Mouse (Mus musculus): ENCODE results near the gene Etv6. TPM values are rescaled to one million over a fixed set of nuclear protein-coding genes. Genes with fewer than 3 reads are reported as not detected.
A peak's percentile ranks its signal among the peaks of the same experiment; 100 is the strongest.

The Etv6 gene
- polyA plus RNA-seq, 1 experiment from 2014 or later: 12.6 TPM

DNA sequence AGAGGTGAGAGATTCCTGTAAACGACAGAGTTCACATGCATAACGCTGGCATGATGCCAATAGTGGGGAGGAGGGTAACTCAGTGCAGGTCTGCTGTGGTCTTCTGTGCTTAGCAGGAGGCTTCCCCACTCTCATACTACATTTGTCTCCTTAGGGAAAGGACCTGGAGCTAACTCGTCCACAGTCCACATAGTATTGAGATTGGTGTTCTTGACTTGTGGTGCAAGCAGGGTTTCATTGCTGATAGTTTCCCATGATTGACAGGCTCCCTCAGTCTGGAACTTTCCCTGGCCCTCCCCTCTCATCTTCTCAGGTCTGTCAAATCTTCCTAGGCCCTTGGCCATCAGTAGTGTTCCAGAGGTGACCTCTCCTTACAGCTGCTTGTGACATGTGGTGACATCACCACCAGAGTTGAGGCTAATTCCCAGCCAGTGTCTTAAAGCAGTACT lies 108.2 kb downstream of the Etv6 start:
- Histone ChIP-seq H3K36me3 (ENCODE audit: control insufficient read depth, insufficient read depth, low read length) (no peaks in the 10 kb centered on the region; the same call in 1 of the 2 replicates), H3K4me3 (ENCODE audit: low read length) (no peak overlapping the region), H3K9ac (ENCODE audit: low read length) (no peak overlapping the region), H3K27ac (ENCODE audit: low read length) (peak overlapping the region; percentile 85), H3K4me1 (replicated peaks; ENCODE audit: control insufficient read depth, insufficient read depth, low read length) (peaks cover 46% of the 10 kb centered on the region), H3K27me3 (ENCODE audit: control insufficient read depth, insufficient read depth, low read depth, low read length) (no peaks in the 10 kb centered on the region), H3K9me3 (ENCODE audit: control insufficient read depth, low read length) (no peaks in the 10 kb centered on the region), H3K4me2 (ENCODE audit: low read depth, low read length) (peak overlapping the region; percentile 23)
- 12% methylated on average over 3 of the region's 3 CpGs for WGBS
- peak; percentile 37 for ATAC-seq (ENCODE audit: low read depth)

DNA sequence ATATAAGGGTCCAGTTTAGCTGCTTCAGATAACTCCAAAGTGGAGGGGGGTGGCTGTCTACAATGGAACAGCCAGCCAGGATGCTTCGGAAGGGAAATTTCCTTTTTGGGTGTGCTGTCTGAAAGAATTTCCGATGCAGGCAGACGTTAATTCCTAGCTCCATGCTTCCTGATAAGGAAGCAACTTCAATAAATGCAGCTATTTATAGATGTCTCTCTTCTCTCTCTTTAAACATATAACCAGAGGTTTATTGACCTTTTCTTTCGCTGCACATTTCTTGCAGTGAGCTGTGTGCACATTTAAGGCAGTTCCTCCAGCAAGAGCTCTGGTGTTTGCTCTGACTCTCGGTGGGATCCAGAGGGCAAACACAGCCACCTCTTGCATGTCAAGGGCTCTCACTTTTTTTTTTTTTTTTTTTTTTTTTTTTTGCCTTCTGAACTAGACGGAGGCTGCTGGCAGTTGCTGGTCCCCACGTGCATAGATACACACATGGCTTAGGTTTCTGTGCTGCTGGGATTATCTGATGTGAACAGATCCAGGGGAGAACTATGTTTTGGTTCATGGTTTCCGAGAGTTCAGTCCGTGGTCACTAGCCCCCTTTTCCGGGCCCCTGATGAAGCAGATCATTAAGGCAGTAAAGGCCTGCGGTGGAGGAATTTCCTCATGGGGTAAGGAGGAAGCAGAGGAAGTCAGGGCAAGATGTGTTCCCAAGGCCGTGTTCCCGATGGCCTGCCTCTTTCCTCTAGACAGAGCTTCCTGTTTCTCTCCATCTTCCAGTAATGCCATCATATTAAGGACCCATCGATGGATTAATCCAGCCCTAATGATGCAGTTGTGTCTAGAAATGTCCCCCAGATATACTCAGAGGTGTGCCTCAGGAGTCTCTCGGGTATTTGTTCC lies 109.0 kb downstream of the Etv6 start:
- peaks cover 49% of the 10 kb centered on the region for H3K4me1 ChIP-seq (replicated peaks; ENCODE audit: control insufficient read depth, insufficient read depth, low read length)
- H3K27ac ChIP-seq (ENCODE audit: low read length): peak overlapping the region; percentile 85
- no peak overlapping the region for H3K4me3 ChIP-seq (ENCODE audit: low read length)
- no peak overlapping the region for H3K9ac ChIP-seq (ENCODE audit: low read length)
- peak overlapping the region; percentile 23 for H3K4me2 ChIP-seq (ENCODE audit: low read depth, low read length)
- ATAC-seq (ENCODE audit: low read depth): peak; percentile 68
- WGBS: 27% methylated on average over 15 of the region's 15 CpGs
- H3K36me3 ChIP-seq (ENCODE audit: control insufficient read depth, insufficient read depth, low read length): no peaks in the 10 kb centered on the region; the same call in 1 of the 2 replicates
- H3K9me3 ChIP-seq (ENCODE audit: control insufficient read depth, low read length): no peaks in the 10 kb centered on the region
- no peaks in the 10 kb centered on the region for H3K27me3 ChIP-seq (ENCODE audit: control insufficient read depth, insufficient read depth, low read depth, low read length)

DNA sequence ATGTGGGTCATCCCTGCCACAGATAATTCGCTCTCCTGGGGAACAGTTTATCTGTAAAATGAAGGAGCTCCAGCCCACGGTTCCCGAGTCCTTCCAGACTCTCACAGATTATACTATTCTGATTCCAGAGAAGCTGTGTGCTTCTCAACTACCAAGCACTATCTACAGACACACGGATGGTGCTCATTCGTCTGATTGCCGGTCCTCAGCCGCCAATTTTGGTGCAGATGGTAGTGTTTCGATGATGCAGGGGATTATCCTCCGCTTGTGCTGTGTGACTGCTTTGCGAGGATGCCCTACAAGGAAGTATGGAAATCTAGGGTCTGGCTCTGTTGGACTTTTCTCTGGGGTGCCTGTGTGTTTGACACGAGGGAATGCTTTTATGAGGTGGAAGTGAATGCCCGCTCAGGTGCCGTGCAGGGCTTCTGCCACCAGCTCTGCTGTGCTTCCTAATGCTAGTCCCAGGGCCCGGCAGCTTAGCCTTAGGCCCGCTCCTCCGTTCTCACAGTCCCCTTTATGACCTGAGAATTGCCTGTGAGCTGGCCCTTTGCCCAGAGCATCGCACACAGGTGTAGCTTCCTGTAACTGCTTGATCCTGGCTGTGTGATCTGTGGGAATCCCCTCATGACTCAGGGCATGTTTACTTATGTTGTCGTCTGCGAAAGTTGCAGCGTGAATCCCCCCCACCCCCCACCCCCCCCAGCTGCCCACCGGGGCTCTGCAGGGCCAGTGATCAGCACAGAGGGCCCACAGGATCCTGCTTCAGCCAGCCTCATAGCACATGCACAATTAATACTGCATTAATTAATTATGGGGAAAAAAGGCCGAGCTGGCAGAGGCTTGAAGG lies 112.3 kb downstream of the Etv6 start:
- Histone ChIP-seq H3K9ac (ENCODE audit: low read length) (no peak overlapping the region), H3K4me1 (replicated peaks; ENCODE audit: control insufficient read depth, insufficient read depth, low read length) (peaks cover 70% of the 10 kb centered on the region), H3K36me3 (ENCODE audit: control insufficient read depth, insufficient read depth, low read length) (no peaks in the 10 kb centered on the region), H3K4me3 (ENCODE audit: low read length) (no peak overlapping the region), H3K27me3 (ENCODE audit: control insufficient read depth, insufficient read depth, low read depth, low read length) (no peaks in the 10 kb centered on the region), H3K27ac (ENCODE audit: low read length) (no peak overlapping the region), H3K9me3 (ENCODE audit: control insufficient read depth, low read length) (no peaks in the 10 kb centered on the region), H3K4me2 (ENCODE audit: low read depth, low read length) (no peak overlapping the region)
- ATAC-seq (ENCODE audit: low read depth): no peak
- 47% methylated on average over 22 of the region's 22 CpGs for WGBS

DNA sequence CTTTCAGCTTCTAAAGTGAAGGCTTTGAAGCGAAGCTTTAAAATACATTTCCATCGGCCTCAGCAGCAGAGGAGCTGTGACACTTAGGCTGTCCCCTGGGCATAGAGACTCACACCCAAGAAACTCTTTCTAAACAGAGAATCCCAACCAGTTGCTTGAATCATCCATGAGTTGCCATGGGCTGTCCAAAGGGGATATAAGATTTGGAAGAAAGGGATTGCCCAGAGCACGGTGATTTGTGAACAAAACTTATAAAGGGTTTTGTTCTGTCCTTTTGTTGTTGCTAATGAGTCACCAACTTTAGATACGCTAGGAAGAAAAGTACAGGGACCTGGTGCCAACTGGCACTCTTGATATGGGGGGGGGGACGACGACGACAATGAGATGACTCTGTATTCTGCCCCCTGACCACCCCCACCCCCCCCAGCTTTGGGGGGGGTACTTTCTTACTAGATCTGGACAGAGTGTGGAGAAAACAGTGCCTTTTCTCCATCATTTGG lies 113.0 kb downstream of the Etv6 start:
- Histone ChIP-seq H3K9ac (ENCODE audit: low read length) (no peak overlapping the region), H3K36me3 (ENCODE audit: control insufficient read depth, insufficient read depth, low read length) (no peaks in the 10 kb centered on the region), H3K4me1 (replicated peaks; ENCODE audit: control insufficient read depth, insufficient read depth, low read length) (peaks cover 68% of the 10 kb centered on the region), H3K9me3 (ENCODE audit: control insufficient read depth, low read length) (no peaks in the 10 kb centered on the region), H3K27ac (ENCODE audit: low read length) (no peak overlapping the region), H3K27me3 (ENCODE audit: control insufficient read depth, insufficient read depth, low read depth, low read length) (no peaks in the 10 kb centered on the region), H3K4me2 (ENCODE audit: low read depth, low read length) (no peak overlapping the region), H3K4me3 (ENCODE audit: low read length) (no peak overlapping the region)
- WGBS: 71% methylated on average over 7 of the region's 7 CpGs
- no peak for ATAC-seq (ENCODE audit: low read depth)

DNA sequence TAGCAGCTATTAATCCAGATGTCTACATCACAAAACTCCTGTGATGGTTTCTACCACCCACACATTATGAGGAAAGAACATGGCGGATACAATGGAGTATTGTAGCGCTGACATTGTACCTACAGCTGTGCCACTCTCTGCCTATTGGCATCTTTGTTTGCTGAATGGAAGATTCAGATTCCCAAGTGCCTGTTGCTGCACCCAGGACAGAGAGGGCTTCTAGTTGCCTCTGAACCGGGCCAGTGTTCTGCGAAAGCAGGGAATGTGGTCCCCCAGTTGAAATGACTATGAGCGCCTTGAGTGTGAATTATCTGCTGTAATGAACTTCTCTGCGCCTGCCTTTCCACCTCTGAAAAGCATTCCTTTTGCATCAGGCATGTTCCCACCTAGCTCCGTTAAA lies 114.1 kb downstream of the Etv6 start:
- Histone ChIP-seq H3K4me2 (ENCODE audit: low read depth, low read length) (no peak overlapping the region), H3K9ac (ENCODE audit: low read length) (no peak overlapping the region), H3K4me1 (replicated peaks; ENCODE audit: control insufficient read depth, insufficient read depth, low read length) (peaks cover 57% of the 10 kb centered on the region), H3K4me3 (ENCODE audit: low read length) (no peak overlapping the region), H3K36me3 (ENCODE audit: control insufficient read depth, insufficient read depth, low read length) (no peaks in the 10 kb centered on the region), H3K27me3 (ENCODE audit: control insufficient read depth, insufficient read depth, low read depth, low read length) (no peaks in the 10 kb centered on the region), H3K27ac (ENCODE audit: low read length) (no peak overlapping the region), H3K9me3 (ENCODE audit: control insufficient read depth, low read length) (no peaks in the 10 kb centered on the region)
- ATAC-seq (ENCODE audit: low read depth): no peak
- 87% methylated on average over 7 of the region's 7 CpGs for WGBS

DNA sequence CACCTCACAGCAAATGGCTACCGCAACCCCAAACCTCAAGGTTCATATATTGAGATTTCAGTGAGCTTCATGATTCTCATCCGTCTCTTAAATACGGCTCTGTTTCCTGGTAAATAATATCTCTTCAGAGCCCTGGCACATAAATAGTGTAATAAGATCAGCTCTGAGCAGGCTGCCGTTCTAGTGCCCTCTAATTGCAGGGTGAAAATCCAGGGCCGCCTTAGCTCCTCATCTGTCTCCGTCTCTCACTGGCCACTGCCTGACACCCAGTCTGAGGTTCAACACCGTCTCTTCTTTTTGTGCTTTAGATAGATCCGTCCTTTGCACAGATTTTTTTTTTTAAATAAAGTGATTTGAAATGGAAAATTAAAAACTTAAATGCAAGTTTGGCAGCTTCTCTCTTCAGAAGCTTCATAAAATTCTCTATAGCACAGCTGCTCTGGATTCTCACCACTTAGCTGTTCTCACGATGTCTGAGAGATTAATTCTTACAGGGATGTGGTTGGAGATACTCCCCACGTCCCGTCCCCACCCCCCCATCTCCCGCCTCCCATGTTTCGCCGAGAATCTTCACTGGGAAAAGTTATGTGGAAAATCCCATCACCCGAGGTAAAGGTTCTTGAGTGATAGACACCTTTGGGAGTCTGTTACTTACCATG lies 115.7 kb downstream of the Etv6 start:
- Histone ChIP-seq H3K4me3 (ENCODE audit: low read length) (peak overlapping the region; percentile 6; the same call in 1 of the 2 replicates), H3K27me3 (ENCODE audit: control insufficient read depth, insufficient read depth, low read depth, low read length) (no peaks in the 10 kb centered on the region), H3K36me3 (ENCODE audit: control insufficient read depth, insufficient read depth, low read length) (no peaks in the 10 kb centered on the region), H3K4me2 (ENCODE audit: low read depth, low read length) (peak overlapping the region; percentile 44), H3K9me3 (ENCODE audit: control insufficient read depth, low read length) (no peaks in the 10 kb centered on the region), H3K9ac (ENCODE audit: low read length) (peak overlapping the region; percentile 25), H3K4me1 (replicated peaks; ENCODE audit: control insufficient read depth, insufficient read depth, low read length) (peaks cover 59% of the 10 kb centered on the region), H3K27ac (ENCODE audit: low read length) (peak overlapping the region; percentile 90)
- ATAC-seq (ENCODE audit: low read depth): no peak
- 36% methylated on average over 15 of the region's 15 CpGs for WGBS

DNA sequence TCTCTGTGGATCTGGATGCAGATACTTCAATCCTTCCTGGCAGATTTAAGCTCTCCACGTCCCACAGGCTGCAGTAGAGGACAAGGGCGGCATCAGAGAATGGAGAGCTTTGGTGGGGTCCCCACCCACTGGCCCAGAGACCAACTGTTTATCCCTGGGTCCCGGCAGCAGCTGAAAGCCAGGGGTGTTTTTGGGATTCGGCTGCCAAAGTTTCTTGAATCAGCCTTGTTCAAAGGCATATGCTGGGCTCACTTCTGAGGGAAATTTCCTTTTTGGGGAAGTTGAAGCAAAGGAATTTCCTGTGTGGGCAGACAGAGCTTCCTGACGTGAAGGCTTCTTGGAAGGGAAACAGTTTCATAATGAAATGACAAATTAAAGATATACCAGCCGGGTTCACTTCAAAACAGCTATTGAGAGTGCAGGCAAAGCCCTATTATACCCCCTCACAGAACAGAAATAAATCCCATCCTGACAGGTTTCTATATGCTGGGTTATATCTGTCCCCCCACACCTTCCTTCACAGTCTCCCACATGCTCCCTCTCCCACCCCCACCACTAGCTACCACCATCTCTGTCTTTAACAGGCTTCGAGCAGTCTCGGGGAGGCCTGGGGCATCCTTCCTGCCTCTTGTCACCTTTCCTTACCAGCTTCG lies 116.5 kb downstream of the Etv6 start:
- Histone ChIP-seq H3K27ac (ENCODE audit: low read length) (peak overlapping the region; percentile 90), H3K36me3 (ENCODE audit: control insufficient read depth, insufficient read depth, low read length) (no peaks in the 10 kb centered on the region), H3K4me2 (ENCODE audit: low read depth, low read length) (peak overlapping the region; percentile 44), H3K27me3 (ENCODE audit: control insufficient read depth, insufficient read depth, low read depth, low read length) (no peaks in the 10 kb centered on the region), H3K4me3 (ENCODE audit: low read length) (no peak overlapping the region), H3K4me1 (replicated peaks; ENCODE audit: control insufficient read depth, insufficient read depth, low read length) (peaks cover 60% of the 10 kb centered on the region), H3K9ac (ENCODE audit: low read length) (peak overlapping the region; percentile 25), H3K9me3 (ENCODE audit: control insufficient read depth, low read length) (no peaks in the 10 kb centered on the region)
- 35% methylated on average over 9 of the region's 9 CpGs for WGBS
- peak; percentile 86 for ATAC-seq (ENCODE audit: low read depth)

DNA sequence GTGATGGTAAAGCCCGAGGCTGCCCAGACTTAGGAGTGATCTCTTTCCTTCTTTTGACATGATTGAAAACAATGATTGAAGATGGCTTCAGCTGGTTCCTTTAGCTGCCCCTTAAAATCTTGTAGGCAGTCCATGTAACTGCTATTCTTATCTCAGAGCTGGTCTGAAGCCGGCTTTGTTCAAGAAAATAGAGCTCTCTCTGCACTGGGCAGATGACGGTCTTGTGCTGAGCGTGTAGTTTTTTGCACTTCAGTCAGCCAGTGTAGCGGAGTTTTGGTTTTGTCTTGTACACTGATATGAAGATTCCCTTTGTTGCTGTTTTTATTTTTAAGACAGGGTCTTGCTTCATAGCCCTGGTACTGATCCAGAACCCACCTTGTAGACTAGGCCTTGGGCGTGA lies 117.0 kb downstream of the Etv6 start:
- 41% methylated on average over 6 of the region's 6 CpGs for WGBS
- Histone ChIP-seq H3K27ac (ENCODE audit: low read length) (peak overlapping the region; percentile 90), H3K4me1 (replicated peaks; ENCODE audit: control insufficient read depth, insufficient read depth, low read length) (peaks cover 59% of the 10 kb centered on the region), H3K9me3 (ENCODE audit: control insufficient read depth, low read length) (no peaks in the 10 kb centered on the region), H3K4me2 (ENCODE audit: low read depth, low read length) (no peak overlapping the region), H3K36me3 (ENCODE audit: control insufficient read depth, insufficient read depth, low read length) (no peaks in the 10 kb centered on the region), H3K9ac (ENCODE audit: low read length) (peak overlapping the region; percentile 8; the same call in 1 of the 2 replicates), H3K4me3 (ENCODE audit: low read length) (no peak overlapping the region), H3K27me3 (ENCODE audit: control insufficient read depth, insufficient read depth, low read depth, low read length) (no peaks in the 10 kb centered on the region)
- ATAC-seq (ENCODE audit: low read depth): 0 out of 2 replicates have a peak, but pooled peaks have one; percentile 9
